Mouse (Mus musculus): ENCODE data around the gene Hoxa4. TPM values are rescaled to one million over a fixed set of nuclear protein-coding genes. Genes with fewer than 3 reads are reported as not detected.

Gene Hoxa4
- polyA plus RNA-seq, 1 experiment from 2014 or later: 2.5 TPM

- Histone ChIP-seq H3K27ac (replicated peaks) (peak overlapping the region; percentile 58; the same call in 1 of the 2 replicates), H3K27me3 (ENCODE audit: control insufficient read depth, insufficient read depth, low read length) (peaks cover 37% of the 10 kb centered on the region; the same call in 1 of the 2 replicates), H3K36me3 (ENCODE audit: control insufficient read depth, insufficient read depth, low read length) (no peaks in the 10 kb centered on the region), H3K4me1 (replicated peaks; ENCODE audit: control insufficient read depth, insufficient read depth) (no peaks in the 10 kb centered on the region), H3K9ac (ENCODE audit: low read length) (peak overlapping the region; percentile 60; the same call in 1 of the 2 replicates), H3K9me3 (ENCODE audit: control insufficient read depth, low read length) (no peaks in the 10 kb centered on the region), H3K4me2 (replicated peaks; ENCODE audit: low read depth) (peak overlapping the region; percentile 53), H3K4me3 (ENCODE audit: low read depth, low read length) (peak overlapping the region; percentile 43)
- TF ChIP-seq EP300 (optimal IDR thresholded peaks at IDR 0.05) (no peak), CTCF (IDR thresholded peaks at IDR 0.05; ENCODE audit: low read depth) (no peak)
- DNase-seq (ENCODE audit: low spot score) (no peak), ATAC-seq (ENCODE audit: low FRiP score, low TSS enrichment) (no peak)
- 14% methylated on average over 23 of the region's 23 CpGs for WGBS
Observed at GRCm38 (mm10) chr6:52217895-52218642, 26.5 kb upstream of the Hoxa4 start.

GRCm38 (mm10) chr6:52217459-52217768, 25.9 kb upstream of the Hoxa4 start:
- no peaks in the 10 kb centered on the region for H3K4me1 ChIP-seq (replicated peaks; ENCODE audit: control insufficient read depth, insufficient read depth)
- WGBS: 0% methylated on average over 25 of the region's 25 CpGs
- peak overlapping the region; percentile 43 for H3K4me3 ChIP-seq (ENCODE audit: low read depth, low read length)
- H3K4me2 ChIP-seq (replicated peaks; ENCODE audit: low read depth): peak overlapping the region; percentile 53
- H3K27me3 ChIP-seq (ENCODE audit: control insufficient read depth, insufficient read depth, low read length): peaks cover 37% of the 10 kb centered on the region; the same call in 1 of the 2 replicates
- TF ChIP-seq CTCF (IDR thresholded peaks at IDR 0.05; ENCODE audit: low read depth): no peak
- TF ChIP-seq EP300 (optimal IDR thresholded peaks at IDR 0.05): no peak
- DNase-seq (ENCODE audit: low spot score) (no peak), ATAC-seq (ENCODE audit: low FRiP score, low TSS enrichment) (peak; percentile 58; the same call in 1 of the 2 replicates)
- H3K36me3 ChIP-seq (ENCODE audit: control insufficient read depth, insufficient read depth, low read length): no peaks in the 10 kb centered on the region
- peak overlapping the region; percentile 58; the same call in 1 of the 2 replicates for H3K27ac ChIP-seq (replicated peaks)
- no peaks in the 10 kb centered on the region for H3K9me3 ChIP-seq (ENCODE audit: control insufficient read depth, low read length)
- H3K9ac ChIP-seq (ENCODE audit: low read length): peak overlapping the region; percentile 60; the same call in 1 of the 2 replicates

GRCm38 (mm10) chr6:52216691-52217458, 25.3 kb upstream of the Hoxa4 start:
- TF ChIP-seq CTCF (IDR thresholded peaks at IDR 0.05; ENCODE audit: low read depth) (no peak), EP300 (optimal IDR thresholded peaks at IDR 0.05) (no peak)
- peak overlapping the region; percentile 61; the same call in 1 of the 2 replicates for H3K27ac ChIP-seq (replicated peaks)
- no peaks in the 10 kb centered on the region for H3K4me1 ChIP-seq (replicated peaks; ENCODE audit: control insufficient read depth, insufficient read depth)
- H3K36me3 ChIP-seq (ENCODE audit: control insufficient read depth, insufficient read depth, low read length): no peaks in the 10 kb centered on the region
- peak overlapping the region; percentile 53 for H3K4me2 ChIP-seq (replicated peaks; ENCODE audit: low read depth)
- DNase-seq (ENCODE audit: low spot score) (no peak), ATAC-seq (ENCODE audit: low FRiP score, low TSS enrichment) (no peak)
- peaks cover 32% of the 10 kb centered on the region; the same call in 1 of the 2 replicates for H3K27me3 ChIP-seq (ENCODE audit: control insufficient read depth, insufficient read depth, low read length)
- no peaks in the 10 kb centered on the region for H3K9me3 ChIP-seq (ENCODE audit: control insufficient read depth, low read length)
- peak overlapping the region; percentile 43 for H3K4me3 ChIP-seq (ENCODE audit: low read depth, low read length)
- H3K9ac ChIP-seq (ENCODE audit: low read length): peak overlapping the region; percentile 56
- WGBS: 3% methylated on average over 57 of the region's 60 CpGs

- Histone ChIP-seq H3K36me3 (ENCODE audit: control insufficient read depth, insufficient read depth, low read length) (no peaks in the 10 kb centered on the region), H3K4me3 (ENCODE audit: low read depth, low read length) (peak overlapping the region; percentile 43), H3K27ac (replicated peaks) (no peak overlapping the region), H3K27me3 (ENCODE audit: control insufficient read depth, insufficient read depth, low read length) (peaks cover 28% of the 10 kb centered on the region; the same call in 1 of the 2 replicates), H3K4me1 (replicated peaks; ENCODE audit: control insufficient read depth, insufficient read depth) (no peaks in the 10 kb centered on the region), H3K4me2 (replicated peaks; ENCODE audit: low read depth) (peak overlapping the region; percentile 53), H3K9ac (ENCODE audit: low read length) (no peak overlapping the region), H3K9me3 (ENCODE audit: control insufficient read depth, low read length) (no peaks in the 10 kb centered on the region)
- 4% methylated on average over 30 of the region's 30 CpGs for WGBS
- DNase-seq (ENCODE audit: low spot score) (no peak), ATAC-seq (ENCODE audit: low FRiP score, low TSS enrichment) (no peak)
- TF ChIP-seq CTCF (IDR thresholded peaks at IDR 0.05; ENCODE audit: low read depth) (no peak), EP300 (optimal IDR thresholded peaks at IDR 0.05) (no peak)
Observed at GRCm38 (mm10) chr6:52215771-52216535, 24.4 kb upstream of the Hoxa4 start.

DNA sequence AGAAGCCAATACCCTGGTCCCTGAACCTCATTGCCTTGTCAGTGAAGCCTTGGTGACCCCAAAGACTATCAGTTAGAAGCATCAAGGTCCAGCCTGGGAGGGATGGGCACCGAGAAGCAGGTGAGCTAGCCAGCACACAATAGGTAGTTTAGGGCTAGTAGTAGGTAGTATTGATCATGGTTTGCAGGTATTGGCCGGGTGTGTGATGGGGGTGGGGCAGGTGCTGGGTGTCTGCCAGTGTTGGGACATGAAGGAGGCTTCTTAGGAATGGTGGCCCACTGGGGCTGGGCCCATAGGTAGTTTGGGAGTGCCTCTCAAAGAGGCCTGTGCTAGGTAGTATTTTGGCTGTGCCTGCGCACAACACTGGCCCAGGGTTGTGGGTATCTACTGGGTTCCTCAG, 23.5 kb upstream of the Hoxa4 start:
- peak overlapping the region; percentile 1; the same call in 1 of the 2 replicates for H3K4me3 ChIP-seq (ENCODE audit: low read depth, low read length)
- H3K9ac ChIP-seq (ENCODE audit: low read length): no peak overlapping the region
- WGBS: 32% methylated on average over 3 of the region's 3 CpGs
- H3K9me3 ChIP-seq (ENCODE audit: control insufficient read depth, low read length): no peaks in the 10 kb centered on the region
- peak overlapping the region; percentile 53; the same call in 1 of the 2 replicates for H3K4me2 ChIP-seq (replicated peaks; ENCODE audit: low read depth)
- H3K36me3 ChIP-seq (ENCODE audit: control insufficient read depth, insufficient read depth, low read length): no peaks in the 10 kb centered on the region
- DNase-seq (ENCODE audit: low spot score): no peak
- no peak overlapping the region for H3K27ac ChIP-seq (replicated peaks)
- TF ChIP-seq EP300 (optimal IDR thresholded peaks at IDR 0.05): no peak
- no peak for TF ChIP-seq CTCF (IDR thresholded peaks at IDR 0.05; ENCODE audit: low read depth)
- ATAC-seq (ENCODE audit: low FRiP score, low TSS enrichment): no peak
- H3K4me1 ChIP-seq (replicated peaks; ENCODE audit: control insufficient read depth, insufficient read depth): no peaks in the 10 kb centered on the region
- peaks cover 23% of the 10 kb centered on the region; the same call in 1 of the 2 replicates for H3K27me3 ChIP-seq (ENCODE audit: control insufficient read depth, insufficient read depth, low read length)

All from stomach, postnatal 0 days (tissue).